Mouse (Mus musculus): ENCODE results near the gene Slc4a8.
A peak's percentile ranks its signal among the peaks of the same experiment; 100 is the strongest.
"Not testable (repeated sequence)": the region's sequence is repeated elsewhere in the genome, so short reads cannot be mapped to it uniquely, and the experiment has no call there.

Slc4a8 gene

GRCm38 (mm10) chr15:100743238-100743637 lies 18.3 kb upstream of the Slc4a8 start:
- peak; percentile 24 for DNase-seq (ENCODE audit: low read depth, low spot score)

GRCm38 (mm10) chr15:100746478-100747120 lies 14.9 kb upstream of the Slc4a8 start:
- DNase-seq (ENCODE audit: low read depth, low spot score): no peak

GRCm38 (mm10) chr15:100747121-100747963 lies 14.2 kb upstream of the Slc4a8 start:
- DNase-seq (ENCODE audit: low read depth, low spot score): peak; percentile 47

GRCm38 (mm10) chr15:100748584-100748983 lies 13.0 kb upstream of the Slc4a8 start:
- DNase-seq (ENCODE audit: low read depth, low spot score): no peak

- DNase-seq (ENCODE audit: low read depth, low spot score): no peak
These were observed 11.6 kb upstream of the Slc4a8 start for GRCm38 (mm10) chr15:100749751-100750538.

GRCm38 (mm10) chr15:100752439-100752838 lies 9.1 kb upstream of the Slc4a8 start:
- no peak for DNase-seq (ENCODE audit: low read depth, low spot score)

- no peak for DNase-seq (ENCODE audit: low read depth, low spot score)
These were observed 8.5 kb upstream of the Slc4a8 start for GRCm38 (mm10) chr15:100753045-100753444.

- DNase-seq (ENCODE audit: low read depth, low spot score): no peak
These were observed 7.5 kb upstream of the Slc4a8 start for GRCm38 (mm10) chr15:100754041-100754440.

GRCm38 (mm10) chr15:100754805-100755497 lies 6.6 kb upstream of the Slc4a8 start:
- peak; percentile 72 for DNase-seq (ENCODE audit: low read depth, low spot score)

GRCm38 (mm10) chr15:100755498-100755859 lies 6.1 kb upstream of the Slc4a8 start:
- no peak for DNase-seq (ENCODE audit: low read depth, low spot score)

GRCm38 (mm10) chr15:100755881-100756624 lies 5.5 kb upstream of the Slc4a8 start:
- no peak for DNase-seq (ENCODE audit: low read depth, low spot score)

- DNase-seq (ENCODE audit: low read depth, low spot score): peak; percentile 86
These were observed 4.0 kb upstream of the Slc4a8 start for GRCm38 (mm10) chr15:100757527-100757978.

- no peak for DNase-seq (ENCODE audit: low read depth, low spot score)
These were observed 2.3 kb upstream of the Slc4a8 start for GRCm38 (mm10) chr15:100759286-100759685.

- no peak for DNase-seq (ENCODE audit: low read depth, low spot score)
These were observed 520 bp upstream of the Slc4a8 start for GRCm38 (mm10) chr15:100761036-100761418.

- no peak for DNase-seq (ENCODE audit: low read depth, low spot score)
These were observed 1.1 kb downstream of the Slc4a8 start for GRCm38 (mm10) chr15:100762649-100763048.

- no peak for DNase-seq (ENCODE audit: low read depth, low spot score)
These were observed 2.8 kb downstream of the Slc4a8 start for GRCm38 (mm10) chr15:100764163-100764951.

- no peak for DNase-seq (ENCODE audit: low read depth, low spot score)
These were observed 5.3 kb downstream of the Slc4a8 start for GRCm38 (mm10) chr15:100766826-100767225.

GRCm38 (mm10) chr15:100767851-100768250 lies 6.3 kb downstream of the Slc4a8 start:
- DNase-seq (ENCODE audit: low read depth, low spot score): no peak

GRCm38 (mm10) chr15:100769023-100769422 lies 7.5 kb downstream of the Slc4a8 start:
- DNase-seq (ENCODE audit: low read depth, low spot score): not testable (repeated sequence)

- DNase-seq (ENCODE audit: low read depth, low spot score): no peak
These were observed 8.8 kb downstream of the Slc4a8 start for GRCm38 (mm10) chr15:100770338-100770737.

Data from A20 (cell line).